Mouse (Mus musculus) gastrocnemius, postnatal 25 days (tissue): ENCODE results near the gene Pamr1. TPM values are rescaled to one million over a fixed set of nuclear protein-coding genes. Genes with fewer than 3 reads are reported as not detected.

Experiments
- DNase-seq: peaks from one replicate; pipeline ENCODE4 v3.0.0; 2022
- total RNA-seq, 2 experiments: library from RNA; stranded (reverse); gene quantifications; 1 replicate in 1 of 2; 2 replicates in 1 of 2; pipeline ENCODE4 v1.2.3; 2021

The Pamr1 gene
- total RNA-seq, 2 experiments from 2014 or later: 4.7 to 6.9 TPM

DNA sequence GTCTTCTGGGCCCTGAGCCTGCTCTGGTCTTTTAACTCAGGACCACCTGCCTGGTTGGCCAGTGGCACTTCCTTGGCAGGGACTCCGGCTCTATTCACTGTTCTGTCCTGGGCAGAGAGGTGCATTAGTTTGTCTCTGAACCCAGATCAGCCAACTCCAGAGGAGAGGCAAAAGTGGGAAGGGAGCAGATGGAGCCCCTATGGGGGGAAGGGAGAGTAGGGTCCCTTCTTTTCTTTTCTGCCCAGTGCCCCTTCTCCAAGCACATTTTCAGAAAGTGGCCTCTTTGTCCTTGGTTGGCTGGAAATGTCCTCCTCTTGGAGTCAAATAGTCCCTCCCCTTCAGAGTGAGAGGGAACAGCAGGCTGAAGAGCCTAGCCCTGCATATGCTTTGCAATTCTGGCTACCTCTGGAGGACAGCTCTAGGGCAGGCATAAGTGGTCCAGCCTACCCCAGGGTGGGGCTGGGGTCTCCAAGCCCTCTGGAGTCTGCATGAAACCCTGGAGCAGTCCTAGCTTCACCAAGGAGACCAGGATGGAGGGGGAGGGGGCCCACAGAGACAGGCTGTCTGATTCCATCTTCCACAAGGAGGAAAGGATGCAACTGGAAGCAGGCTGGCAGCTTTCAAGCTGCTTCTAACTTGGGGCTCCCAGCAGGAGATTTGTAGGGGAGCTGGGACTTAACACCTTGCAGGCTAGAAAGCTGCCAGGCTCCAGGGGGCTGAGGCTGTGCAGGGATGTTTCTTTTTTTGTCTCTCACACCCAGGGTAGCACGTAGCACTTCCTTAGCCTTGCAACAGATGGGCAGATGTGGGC lies 49.3 kb downstream of the Pamr1 start:
- DNase-seq: no peak

DNA sequence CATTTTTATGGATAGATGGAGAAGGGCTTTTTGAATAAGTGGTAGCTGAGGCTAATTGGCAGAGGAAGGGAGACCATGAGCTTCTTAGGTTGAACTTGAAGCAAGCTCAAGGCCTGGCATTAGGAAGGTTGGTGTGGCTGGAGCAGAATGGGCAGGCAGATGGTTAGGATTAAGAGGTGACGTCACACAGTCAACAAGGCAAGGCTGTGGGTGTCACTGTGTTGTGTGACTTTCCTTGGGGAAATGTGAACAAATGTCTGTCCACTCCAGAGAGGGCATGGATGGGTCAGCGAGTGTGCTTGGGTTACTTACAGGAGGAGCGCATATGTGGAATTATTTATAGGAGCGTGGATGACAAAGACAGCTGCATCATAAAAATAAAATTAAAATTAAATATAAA lies 50.7 kb downstream of the Pamr1 start:
- no peak for DNase-seq

DNA sequence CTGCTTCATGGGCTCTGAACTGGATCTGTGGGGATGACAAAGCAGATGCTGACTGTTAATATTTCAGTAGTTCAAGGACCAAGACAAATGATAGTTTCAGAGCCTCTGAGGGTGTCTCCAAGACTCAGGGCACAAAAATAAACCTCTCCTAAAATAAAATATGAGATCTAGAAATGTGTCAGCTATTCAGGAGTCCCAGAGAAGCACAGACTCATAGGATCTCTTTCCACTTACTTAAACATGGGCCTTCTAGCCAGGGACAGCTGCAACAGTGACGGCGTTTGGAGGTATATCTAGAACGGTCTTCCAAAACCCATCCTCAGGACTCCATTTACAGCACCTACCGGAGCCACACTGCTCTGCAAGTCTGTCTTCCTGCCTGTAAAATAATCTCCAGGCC lies 60.7 kb downstream of the Pamr1 start:
- no peak for DNase-seq

DNA sequence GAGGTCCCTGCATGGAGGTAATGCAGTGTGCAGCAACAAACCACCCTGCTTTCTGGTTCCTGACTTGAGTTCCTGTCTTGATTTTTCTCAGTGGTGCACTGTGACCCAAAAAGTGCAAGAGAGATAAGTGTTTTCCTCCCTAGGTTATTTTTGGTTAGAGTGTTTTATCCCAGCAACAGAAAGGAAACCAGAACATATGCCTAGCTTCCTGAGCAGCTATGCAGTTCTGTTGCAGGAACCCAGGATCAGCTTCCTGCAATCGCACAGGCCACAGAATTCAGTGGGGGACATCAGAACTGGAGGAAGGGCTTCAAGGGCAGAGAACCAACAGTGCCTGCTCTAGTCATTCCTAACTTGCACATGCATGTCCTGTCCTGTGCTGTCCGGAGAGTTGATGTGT lies 66.8 kb downstream of the Pamr1 start:
- DNase-seq: no peak

DNA sequence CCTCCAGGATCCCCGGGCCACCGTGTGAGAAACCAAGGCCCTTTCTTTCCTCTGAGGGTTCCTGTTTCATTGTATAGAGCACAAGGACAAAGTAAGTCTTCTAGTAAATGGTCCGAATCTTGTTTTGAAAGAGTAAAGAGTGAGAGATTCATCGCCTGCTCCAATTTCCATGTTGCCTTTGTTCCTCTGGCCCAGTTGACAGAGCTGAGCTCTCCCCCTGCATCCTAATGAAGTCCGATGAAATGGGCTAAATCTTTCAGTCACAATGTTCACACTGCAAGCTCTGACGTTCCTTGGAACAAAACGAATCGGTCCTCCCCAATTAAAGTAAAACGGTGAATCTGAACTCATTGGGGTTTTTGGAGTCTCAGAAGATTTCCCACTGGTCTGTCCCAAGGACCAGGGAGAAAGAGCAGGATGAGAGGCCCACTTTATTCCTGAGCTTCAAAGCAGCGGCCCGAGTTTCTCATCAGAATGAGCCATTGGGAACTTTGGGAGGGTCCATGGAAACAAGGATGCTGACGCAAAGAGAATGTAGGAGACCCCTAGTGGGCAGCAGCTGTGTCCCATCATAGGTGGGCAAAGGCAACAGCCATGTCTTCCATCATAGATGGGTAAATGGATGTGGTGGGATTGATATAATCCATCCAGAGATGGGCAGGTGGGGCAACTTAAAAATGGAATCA lies 71.1 kb downstream of the Pamr1 start:
- DNase-seq: no peak

DNA sequence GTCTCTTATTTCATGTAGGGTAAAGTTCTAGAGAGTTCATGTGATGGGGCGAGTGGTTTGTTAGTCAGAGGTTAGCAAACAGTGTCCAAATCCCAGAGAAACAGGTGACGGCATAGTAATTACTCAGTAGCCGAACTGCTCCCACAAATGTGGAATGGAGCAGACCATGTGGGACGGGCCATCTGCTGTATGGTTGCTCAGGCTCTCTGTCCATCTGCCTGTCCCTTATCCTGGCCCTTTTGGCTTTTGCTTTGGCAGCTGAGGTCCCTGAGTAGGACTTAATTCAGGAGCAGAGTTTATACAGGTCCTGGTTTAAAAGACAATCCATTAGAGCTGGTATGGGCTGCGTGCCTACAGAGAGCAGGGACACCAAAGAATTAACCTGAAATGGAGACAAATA lies 72.4 kb downstream of the Pamr1 start:
- no peak for DNase-seq

DNA sequence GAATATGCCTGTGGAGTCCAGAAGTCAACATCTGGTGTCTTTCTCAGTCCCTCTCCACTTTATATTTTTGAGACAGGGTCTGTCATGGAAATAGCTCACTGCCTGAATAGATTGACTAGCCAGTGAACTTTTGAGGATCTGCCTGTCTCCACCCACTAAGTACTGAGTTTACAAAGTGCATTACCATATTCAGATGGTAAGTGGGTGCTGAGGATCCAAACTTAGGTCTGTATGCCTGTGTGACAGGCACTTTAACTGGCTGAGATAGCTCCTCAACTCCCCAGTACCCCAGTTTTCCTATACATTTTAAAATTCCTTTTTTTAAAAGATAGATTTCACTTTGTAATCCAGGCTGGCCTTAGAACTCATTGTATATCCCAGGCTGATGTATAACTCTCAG lies 73.1 kb downstream of the Pamr1 start:
- no peak for DNase-seq

DNA sequence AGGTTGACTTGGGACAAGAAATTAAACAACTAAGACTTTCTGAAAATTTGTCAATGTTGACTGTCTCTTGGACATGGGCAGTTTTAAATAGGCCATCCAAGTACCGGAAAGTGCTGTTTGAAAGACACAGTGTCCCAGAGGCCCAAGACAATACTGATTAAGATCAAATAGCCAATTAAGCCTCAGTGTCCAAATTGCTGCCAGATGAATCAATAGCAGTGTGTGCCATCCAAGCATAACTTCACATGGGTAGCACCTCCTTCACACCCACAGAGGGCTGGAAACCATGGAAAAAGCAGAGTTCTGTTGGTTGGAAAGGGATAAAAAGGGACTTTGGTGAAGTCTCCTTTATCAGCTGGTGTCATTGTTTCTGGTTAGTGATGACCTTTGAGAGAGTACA lies 74.7 kb downstream of the Pamr1 start:
- no peak for DNase-seq

DNA sequence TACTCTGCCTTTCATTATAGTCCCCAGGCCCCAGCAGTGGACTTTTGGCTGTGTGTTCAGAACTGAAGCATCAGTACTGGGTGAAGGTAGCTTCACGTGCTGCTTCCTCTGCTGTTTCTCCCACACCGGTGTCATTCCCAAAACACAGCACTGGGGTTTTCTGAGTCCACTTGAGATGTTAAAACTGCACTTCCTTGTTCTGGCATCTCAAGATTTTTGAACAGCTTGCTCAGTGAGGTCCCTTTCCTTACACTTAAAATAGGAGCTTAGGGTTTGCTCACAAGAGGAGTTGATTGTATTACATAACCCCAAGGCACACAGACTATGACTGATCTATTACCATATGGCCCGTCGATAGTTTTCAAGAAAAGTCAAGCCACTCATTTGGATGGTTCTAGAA lies 82.5 kb downstream of the Pamr1 start:
- no peak for DNase-seq

DNA sequence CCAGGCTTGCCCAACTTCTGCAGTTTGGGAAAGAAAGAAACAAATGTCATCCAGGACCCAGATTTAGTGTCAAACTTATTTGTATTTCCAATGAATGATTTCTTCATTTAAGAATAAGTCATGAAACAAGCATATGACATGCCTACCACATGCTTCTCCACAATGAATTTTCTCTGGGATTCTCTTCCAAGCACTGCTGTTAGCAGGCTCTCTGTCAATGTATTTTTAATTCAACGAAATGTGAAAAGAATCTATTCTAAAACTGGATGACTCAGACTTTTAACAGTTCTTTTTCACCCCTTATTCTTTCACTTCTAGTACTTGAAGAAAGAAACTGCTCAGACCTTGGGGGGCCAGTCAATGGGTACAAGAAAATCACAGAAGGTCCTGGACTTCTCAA lies 84.2 kb downstream of the Pamr1 start:
- DNase-seq: no peak

DNA sequence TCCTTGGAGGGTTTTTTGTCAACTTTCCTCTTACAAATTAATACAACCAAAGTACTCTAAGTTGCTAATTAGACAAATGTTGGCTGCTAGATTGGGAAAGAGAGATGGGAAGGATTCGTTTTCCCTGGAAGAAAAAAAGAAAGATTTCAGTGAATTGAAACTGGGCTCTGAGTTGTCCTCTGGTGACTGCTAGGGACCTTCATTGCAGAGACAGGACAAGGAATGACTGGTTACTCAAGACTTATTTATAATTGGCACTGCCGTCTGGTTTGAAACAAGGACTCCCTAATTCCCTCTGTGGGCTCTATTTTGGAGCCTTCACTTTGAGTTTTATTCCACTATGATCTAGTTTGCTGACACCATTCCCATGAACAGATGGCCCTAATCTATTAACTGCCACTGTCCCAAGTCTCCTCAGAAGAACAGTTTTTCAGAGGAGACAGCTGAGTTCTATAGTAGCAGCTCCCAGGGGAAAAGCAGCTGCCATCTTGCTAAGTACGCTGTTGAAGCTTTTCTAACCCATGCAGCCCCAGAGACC lies 85.8 kb downstream of the Pamr1 start:
- DNase-seq: no peak

DNA sequence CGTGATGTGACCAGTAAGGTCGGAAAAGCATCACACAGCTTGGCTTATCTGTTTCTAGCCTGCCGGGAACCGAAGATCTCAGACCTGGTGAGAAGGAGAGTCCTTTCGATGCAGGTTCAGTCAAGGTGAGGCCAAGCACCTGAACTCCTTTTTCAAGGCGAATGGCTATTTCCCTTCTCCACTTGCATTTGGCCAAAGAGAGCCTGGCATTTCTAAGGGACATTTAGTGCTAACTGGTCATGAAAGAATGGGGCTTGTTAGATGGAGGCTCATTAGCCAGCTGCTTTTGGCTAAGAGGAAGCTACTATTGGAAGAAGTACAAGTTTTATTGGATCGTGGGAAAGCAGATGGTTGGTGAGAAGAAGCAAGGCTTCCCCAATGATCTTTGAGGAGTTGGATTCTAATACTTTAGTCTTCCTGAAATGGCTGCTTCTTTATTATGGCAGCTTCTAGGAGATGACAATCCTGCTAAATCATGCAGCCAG lies 86.3 kb downstream of the Pamr1 start:
- DNase-seq: no peak

DNA sequence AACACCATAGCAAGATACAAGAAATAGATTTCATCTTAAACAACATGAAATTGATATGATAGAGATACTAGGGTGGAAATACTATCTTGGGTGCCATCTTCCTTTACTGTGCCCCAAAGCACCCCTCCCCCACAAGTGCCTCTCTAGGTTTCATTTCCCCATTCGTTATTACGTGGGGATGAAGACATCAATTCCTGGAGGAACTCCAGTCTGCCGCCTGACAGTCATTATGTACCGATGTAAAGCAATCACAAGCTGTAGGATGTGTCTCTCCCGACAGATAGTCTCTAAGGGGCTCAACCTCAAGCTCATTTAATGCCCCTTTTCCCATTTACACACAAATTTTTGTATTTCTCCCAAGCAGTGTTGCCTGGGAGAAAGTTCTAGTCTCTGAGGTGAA lies 88.3 kb downstream of the Pamr1 start:
- no peak for DNase-seq

DNA sequence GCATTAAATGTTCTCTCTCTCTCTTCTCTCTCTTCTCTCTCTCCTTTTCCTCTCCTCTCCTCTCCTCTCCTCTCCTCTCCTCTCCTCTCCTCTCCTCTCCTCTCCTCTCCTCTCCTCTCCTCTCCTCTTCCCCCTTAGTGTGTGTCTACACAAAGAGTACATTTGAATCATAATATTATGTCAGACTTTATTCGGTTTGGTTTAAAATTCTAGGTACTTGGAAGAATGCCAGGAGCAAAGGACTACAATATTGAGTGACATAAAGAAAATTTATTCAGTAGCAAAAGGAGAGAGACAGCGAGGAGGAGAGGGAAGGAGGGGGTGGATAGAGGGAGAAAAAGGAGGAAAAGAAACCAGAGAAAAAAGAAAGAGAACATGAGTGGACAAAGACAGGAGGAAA lies 88.9 kb downstream of the Pamr1 start:
- no peak for DNase-seq

DNA sequence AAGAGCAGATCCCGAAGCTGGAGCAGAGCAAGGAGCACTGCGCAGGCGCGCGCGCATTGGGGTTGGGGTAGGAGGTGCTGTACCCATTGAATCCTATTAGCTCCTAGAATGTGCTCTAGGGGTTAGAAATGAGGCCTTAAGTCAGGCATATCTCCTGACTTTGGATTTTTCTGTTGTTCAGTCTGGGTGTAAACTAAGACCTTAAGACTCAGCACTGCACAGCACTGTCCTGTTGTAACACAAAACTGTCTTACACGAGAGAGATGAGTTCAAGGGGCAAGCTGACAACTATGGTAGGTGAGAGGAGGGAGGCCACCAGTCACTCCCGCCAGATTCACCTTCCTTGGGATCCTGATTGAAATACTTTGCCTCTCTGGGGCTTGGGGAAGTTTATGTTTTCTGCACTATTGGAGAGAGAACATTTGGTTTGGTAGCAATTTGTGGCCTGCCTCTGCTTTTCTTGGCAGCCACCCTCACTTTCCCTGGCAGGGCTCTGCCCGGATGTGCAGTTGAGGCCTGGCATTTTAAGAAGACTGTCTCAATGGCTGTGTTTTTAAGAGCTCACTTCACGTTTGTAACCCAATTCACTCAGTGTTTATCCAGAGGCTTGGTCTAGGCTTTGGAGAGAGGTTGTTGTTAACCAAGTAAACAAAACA lies 99.2 kb downstream of the Pamr1 start:
- DNase-seq: no peak

DNA sequence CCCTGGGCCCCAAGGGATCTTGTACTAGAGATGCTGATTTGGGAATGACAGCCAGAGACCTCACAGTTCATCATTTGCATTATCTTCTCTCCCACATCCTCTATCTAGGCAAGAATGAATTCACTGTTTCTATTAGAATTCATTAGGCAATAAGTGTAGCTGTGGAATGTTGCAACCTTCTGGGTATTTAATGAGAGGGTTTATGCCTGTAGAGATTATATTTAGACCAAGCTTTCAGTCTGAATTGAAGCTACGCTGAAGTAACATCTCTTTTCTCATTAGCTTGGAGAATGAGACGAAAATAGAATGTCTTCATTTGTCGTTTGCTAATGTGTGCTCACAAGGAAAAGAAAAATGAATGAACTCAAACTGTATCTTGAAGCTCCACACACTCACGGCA lies 100.5 kb downstream of the Pamr1 start:
- DNase-seq: no peak

DNA sequence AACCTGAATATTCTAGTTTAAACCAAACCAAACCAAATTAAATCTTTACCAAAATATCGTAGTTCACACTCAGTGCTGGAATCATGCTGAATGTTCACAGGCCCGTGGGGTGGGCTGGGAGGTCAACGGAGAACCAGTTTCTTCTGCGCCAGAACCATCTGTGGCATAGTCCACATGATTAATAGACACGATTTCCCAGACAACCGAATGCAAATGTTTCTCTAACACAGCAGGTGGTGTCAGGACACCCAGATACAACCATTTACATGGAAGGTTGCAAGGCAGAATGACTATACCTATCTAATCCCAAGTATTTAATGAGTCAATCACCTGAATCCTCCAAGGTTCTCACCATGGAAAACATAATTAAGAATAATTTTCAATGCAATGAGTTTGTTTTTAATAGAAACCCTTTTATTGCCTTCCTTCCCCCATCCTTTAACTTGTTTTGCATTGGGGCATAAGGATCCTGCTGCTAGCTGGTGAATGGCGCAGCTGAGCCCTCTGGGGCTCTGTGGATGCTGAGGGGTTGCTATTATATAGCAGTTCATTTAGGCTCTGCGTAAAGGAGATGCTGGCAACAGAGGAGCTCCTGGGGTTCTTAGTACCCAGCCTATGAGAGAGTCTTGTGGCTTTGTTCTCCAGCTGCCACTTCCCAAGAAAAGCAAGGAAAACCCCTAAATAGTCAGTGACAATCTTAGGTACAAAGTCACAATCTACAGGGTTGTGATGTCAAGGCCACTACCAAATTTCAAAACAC lies 106.3 kb downstream of the Pamr1 start:
- DNase-seq: no peak

DNA sequence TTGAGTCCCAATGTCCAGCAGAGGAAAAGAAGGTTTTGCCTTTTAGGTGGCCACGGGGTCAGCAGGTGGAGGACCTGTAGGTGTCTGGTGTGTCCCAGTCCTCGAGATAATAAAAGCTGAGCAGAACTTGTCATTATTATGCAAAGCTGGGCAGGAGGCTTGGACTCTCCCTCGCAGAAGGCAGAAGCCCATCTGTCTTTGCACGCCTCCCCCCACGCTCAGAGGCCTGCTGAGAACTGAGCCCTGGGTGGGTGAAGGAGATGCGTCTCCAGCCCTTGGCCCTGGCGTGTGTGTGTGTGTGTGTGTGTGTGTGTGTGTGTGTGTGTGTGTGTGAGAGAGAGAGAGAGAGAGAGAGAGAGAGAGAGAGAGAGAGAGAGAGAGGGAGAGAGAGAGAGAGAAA lies 107.9 kb downstream of the Pamr1 start:
- DNase-seq: no peak

DNA sequence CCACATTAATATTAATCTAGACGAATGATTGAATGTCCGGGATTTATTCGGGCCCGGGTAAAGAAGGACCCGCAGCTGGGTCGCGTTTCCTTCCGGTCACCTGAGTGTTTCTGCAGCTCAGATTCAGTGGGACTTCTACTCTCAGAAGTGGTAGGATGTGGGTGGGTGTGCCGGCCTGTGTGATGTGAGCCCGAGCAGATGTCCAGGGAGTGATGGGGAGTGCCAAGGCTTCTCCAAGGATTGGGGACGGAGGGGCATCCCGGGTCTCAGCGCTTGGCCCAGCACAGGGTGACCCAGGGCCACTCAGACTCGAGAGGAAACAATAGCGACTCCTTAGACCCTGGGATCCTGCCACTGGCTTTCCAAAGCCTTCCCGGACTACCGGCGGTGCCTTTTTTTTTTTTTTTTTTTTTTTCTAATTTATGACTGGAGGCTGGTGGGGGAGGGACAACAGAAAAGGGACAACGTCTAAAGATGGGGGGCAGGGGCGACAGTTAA lies 108.4 kb downstream of the Pamr1 start, which contains the start of gene Slc1a2:
Gene Slc1a2 (plus strand): TSS at position 497 of the 498 bp plus-strand sequence.
- DNase-seq: no peak

DNA sequence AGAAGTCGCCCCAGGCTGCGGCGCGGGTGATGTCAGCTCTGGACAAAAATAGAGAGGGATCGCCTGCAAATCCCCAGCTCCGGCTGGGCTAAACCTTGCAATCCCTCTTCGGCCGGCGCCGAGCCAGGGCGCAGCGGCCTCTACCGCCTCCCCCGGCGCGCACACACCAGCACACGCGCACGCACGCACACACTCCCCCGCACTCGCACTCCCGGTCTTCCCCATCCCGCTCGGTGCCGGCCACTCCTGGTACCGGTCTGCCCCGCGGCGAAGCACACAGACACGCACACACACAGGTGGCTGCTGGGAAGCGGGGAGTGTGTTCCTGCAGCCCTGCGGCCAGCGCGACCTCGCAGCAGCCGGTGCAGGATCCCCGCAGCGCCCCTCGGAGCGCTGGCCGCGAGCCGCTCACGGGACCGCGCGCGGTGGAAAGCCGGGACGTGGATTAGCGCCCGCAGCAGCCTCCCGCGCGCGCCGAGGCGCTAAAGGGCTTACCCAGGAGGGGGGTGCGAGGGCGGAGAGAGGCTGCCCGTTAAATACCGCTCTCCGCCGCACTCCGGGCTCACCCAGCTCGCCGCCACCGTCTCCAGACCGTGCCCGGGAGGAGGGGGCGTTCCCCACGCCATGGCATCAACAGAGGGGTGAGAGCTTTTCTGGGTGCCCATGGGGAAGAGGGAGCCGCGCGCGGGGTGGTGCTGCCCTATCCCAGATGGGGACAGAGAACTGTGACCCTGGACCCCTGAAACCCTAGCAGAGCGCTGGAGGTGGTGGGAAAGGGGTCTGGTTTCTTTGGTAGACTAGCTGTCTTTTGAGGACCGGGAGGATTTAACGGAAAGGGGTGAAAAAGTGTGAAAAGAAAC lies 109.1 kb downstream of the Pamr1 start:
- no peak for DNase-seq

DNA sequence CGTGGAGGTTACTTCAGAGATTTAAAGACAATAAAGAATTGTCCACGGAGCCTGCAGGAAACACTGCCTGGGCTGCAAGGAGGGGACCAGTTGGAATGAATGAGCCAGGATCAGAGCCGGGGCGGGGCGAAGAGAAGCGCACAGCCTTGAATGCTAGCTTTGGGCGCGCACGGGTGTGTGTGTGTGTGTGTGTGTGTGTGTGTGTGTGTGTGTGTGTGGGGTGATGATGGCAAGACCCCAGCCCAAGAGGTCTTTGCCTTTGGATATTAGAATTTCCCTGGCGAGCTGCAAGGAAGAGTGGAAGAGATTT lies 109.7 kb downstream of the Pamr1 start:
- no peak for DNase-seq
